Mouse (Mus musculus) intestine, postnatal 0 days (tissue): ENCODE results near the gene Adh7. TPM values are rescaled to one million over a fixed set of nuclear protein-coding genes. Genes with fewer than 3 reads are reported as not detected.

Experiments used
- ATAC-seq: fragments of 200-750 bp; cut with Nextera tagmentation; 2 replicates; pipeline ENCODE4 v1.8.0; 2017; ENCODE audit warnings: mild to moderate bottlenecking, moderate TSS enrichment, moderate library complexity
- H3K27ac ChIP-seq: fragments of 300-500 bp; sonication (generic); 2 replicates; pipeline ENCODE4 v1.5.1; 2014; ENCODE audit warnings: mild to moderate bottlenecking, low read depth, low read length, moderate library complexity
- H3K27me3 ChIP-seq: fragments of 300-500 bp; sonication (generic); replicated peaks from 2 replicates; pipeline ENCODE4 v1.6.1; 2014; ENCODE audit warnings: low read length, mixed read lengths; ENCODE audit not compliant: control insufficient read depth, insufficient read depth
- H3K36me3 ChIP-seq: fragments of 300-500 bp; sonication (generic); 2 replicates; pipeline ENCODE4 v1.6.1; 2014; ENCODE audit warnings: mild to moderate bottlenecking, moderate library complexity; ENCODE audit not compliant: control insufficient read depth, insufficient read depth
- H3K4me1 ChIP-seq: fragments of 300-500 bp; sonication (generic); replicated peaks from 2 replicates; pipeline ENCODE4 v1.6.1; 2014; ENCODE audit warnings: antibody characterized with exemption, low read length, mixed read lengths; ENCODE audit not compliant: control insufficient read depth, insufficient read depth
- H3K4me2 ChIP-seq: fragments of 300-500 bp; sonication (generic); replicated peaks from 2 replicates; pipeline ENCODE4 v1.6.1; 2014; ENCODE audit warnings: low read depth, mild to moderate bottlenecking, moderate library complexity
- H3K4me3 ChIP-seq: fragments of 300-500 bp; sonication (generic); 2 replicates; pipeline ENCODE4 v1.5.1; 2014; ENCODE audit warnings: low read depth, low read length
- H3K9ac ChIP-seq: fragments of 300-500 bp; sonication (generic); 2 replicates; pipeline ENCODE4 v1.6.1; 2014; ENCODE audit warnings: mild to moderate bottlenecking, low read depth, low read length
- H3K9me3 ChIP-seq: fragments of 300-500 bp; sonication (generic); 2 replicates; pipeline ENCODE4 v1.6.1; 2016; ENCODE audit warnings: mixed run types; ENCODE audit not compliant: control insufficient read depth
- CTCF ChIP-seq: sonication (generic); IDR thresholded peaks from 2 replicates; pipeline ENCODE4 v1.5.1; 2016; ENCODE audit warnings: low read depth, mild to moderate bottlenecking, control low read depth, antibody characterized with exemption, moderate library complexity
- WGBS: fragments of 180-500 bp; shearing (Covaris S2); extraction: QIAGEN DNeasy Blood & Tissue Kit; methylation state at CpG from one replicate; pipeline ENCODE4 v1.1.7; 2014; 5-methylcytosine and 5-hydroxymethylcytosine counted together
- polyA plus RNA-seq: library from polyadenylated mRNA; unstranded; fragments of >200 nt; fragmentation: Nextera tagmentation; extraction: Ambion mirVana; gene quantifications from 2 replicates; pipeline ENCODE4 v1.2.1, GENCODE M21; 2015

Gene Adh7
- polyA plus RNA-seq, 1 experiment from 2014 or later = 0.64 TPM

GRCm38 (mm10) chr3:138238046-138238445 is 20.5 kb downstream of the Adh7 start:
- Histone ChIP-seq H3K9me3 (no peaks in the 10 kb centered on the region), H3K4me1 (peaks cover 2% of the 10 kb centered on the region; the same call in 1 of the 2 replicates), H3K27me3 (no peaks in the 10 kb centered on the region), H3K9ac (no peak overlapping the region), H3K4me3 (no peak overlapping the region), H3K27ac (peak overlapping the region; percentile 41; the same call in 1 of the 2 replicates), H3K36me3 (no peaks in the 10 kb centered on the region), H3K4me2 (no peak overlapping the region)
- WGBS = 54% methylated on average over 10 of the region's 10 CpGs
- peak; percentile 77 for ATAC-seq
- no peak for TF ChIP-seq CTCF

- peaks cover 2% of the 10 kb centered on the region; the same call in 1 of the 2 replicates for H3K4me1 ChIP-seq
- no peaks in the 10 kb centered on the region for H3K9me3 ChIP-seq
- ATAC-seq = no peak
- no peaks in the 10 kb centered on the region for H3K27me3 ChIP-seq
- H3K36me3 ChIP-seq = no peaks in the 10 kb centered on the region
- 81% methylated on average over 6 of the region's 6 CpGs for whole genome bisulfite sequencing
- no peak overlapping the region for H3K4me3 ChIP-seq
- no peak overlapping the region for H3K9ac ChIP-seq
- H3K4me2 ChIP-seq = no peak overlapping the region
- no peak for TF ChIP-seq CTCF
- H3K27ac ChIP-seq = no peak overlapping the region
These were observed 21.9 kb downstream of the Adh7 start for GRCm38 (mm10) chr3:138239461-138239860.

DNA sequence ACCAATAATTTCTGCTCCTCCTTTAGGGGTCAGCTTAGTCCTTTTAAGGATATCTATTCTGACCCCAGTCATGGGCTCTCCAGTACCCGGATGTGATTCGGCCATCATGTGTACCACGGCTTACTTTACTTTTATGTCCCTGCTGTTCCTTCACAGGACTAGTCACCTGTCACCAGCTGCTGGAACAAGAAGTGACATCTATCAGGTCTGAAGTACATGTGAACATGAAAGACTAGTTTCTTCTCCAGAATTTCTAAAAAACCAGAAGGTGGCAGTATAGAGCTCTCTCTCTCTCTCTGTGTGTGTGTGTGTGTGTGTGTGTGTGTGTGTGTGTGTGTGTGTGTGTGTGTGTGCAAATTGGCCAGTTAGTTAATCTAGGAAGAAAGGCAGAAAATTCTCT is 22.9 kb downstream of the Adh7 start:
- Histone ChIP-seq H3K27me3 (no peaks in the 10 kb centered on the region), H3K36me3 (no peaks in the 10 kb centered on the region), H3K4me3 (no peak overlapping the region), H3K4me1 (peaks cover 2% of the 10 kb centered on the region; the same call in 1 of the 2 replicates), H3K9me3 (no peaks in the 10 kb centered on the region), H3K9ac (no peak overlapping the region), H3K4me2 (no peak overlapping the region), H3K27ac (no peak overlapping the region)
- WGBS = 85% methylated on average over 3 of the region's 3 CpGs
- no peak for ATAC-seq
- TF ChIP-seq CTCF = peak; percentile 72

GRCm38 (mm10) chr3:138240942-138241341 is 23.4 kb downstream of the Adh7 start:
- H3K36me3 ChIP-seq = no peaks in the 10 kb centered on the region
- no peak overlapping the region for H3K4me2 ChIP-seq
- no peak for TF ChIP-seq CTCF
- peak overlapping the region; percentile 69 for H3K27ac ChIP-seq
- 39% methylated on average over 5 of the region's 5 CpGs for WGBS
- H3K9ac ChIP-seq = no peak overlapping the region
- no peaks in the 10 kb centered on the region for H3K27me3 ChIP-seq
- ATAC-seq = no peak
- no peaks in the 10 kb centered on the region for H3K9me3 ChIP-seq
- no peak overlapping the region for H3K4me3 ChIP-seq
- peaks cover 2% of the 10 kb centered on the region; the same call in 1 of the 2 replicates for H3K4me1 ChIP-seq

DNA sequence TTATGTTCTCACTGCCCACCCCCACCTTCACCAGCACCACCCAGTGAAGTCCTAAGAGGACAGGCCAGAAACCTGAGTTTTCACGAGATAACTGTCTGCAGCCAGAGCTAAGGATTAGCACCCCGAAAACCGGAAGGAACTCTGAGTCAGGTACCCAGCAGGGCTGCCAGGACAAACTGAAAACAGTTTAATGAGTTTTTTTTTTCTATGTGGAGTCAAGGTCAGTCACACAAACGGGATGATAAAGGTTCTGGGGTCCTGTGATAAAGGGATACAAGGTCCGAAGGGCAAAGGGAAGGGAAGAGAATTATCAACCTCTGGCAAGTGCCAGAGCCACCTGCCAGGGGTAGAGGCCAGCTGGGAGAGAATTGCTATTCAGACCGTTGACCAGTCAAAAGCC is 23.8 kb downstream of the Adh7 start:
- H3K27me3 ChIP-seq = no peaks in the 10 kb centered on the region
- H3K36me3 ChIP-seq = no peaks in the 10 kb centered on the region
- 23% methylated on average over 6 of the region's 6 CpGs for WGBS
- peaks cover 2% of the 10 kb centered on the region; the same call in 1 of the 2 replicates for H3K4me1 ChIP-seq
- H3K9ac ChIP-seq = no peak overlapping the region
- no peak overlapping the region for H3K4me2 ChIP-seq
- H3K27ac ChIP-seq = peak overlapping the region; percentile 69
- peak; percentile 69 for ATAC-seq
- H3K9me3 ChIP-seq = no peaks in the 10 kb centered on the region
- TF ChIP-seq CTCF = no peak
- H3K4me3 ChIP-seq = no peak overlapping the region

GRCm38 (mm10) chr3:138242021-138242726 is 24.6 kb downstream of the Adh7 start:
- Histone ChIP-seq H3K36me3 (no peaks in the 10 kb centered on the region), H3K9ac (no peak overlapping the region), H3K27me3 (no peaks in the 10 kb centered on the region), H3K9me3 (no peaks in the 10 kb centered on the region), H3K4me2 (no peak overlapping the region), H3K27ac (peak overlapping the region; percentile 47), H3K4me1 (peaks cover 2% of the 10 kb centered on the region; the same call in 1 of the 2 replicates), H3K4me3 (no peak overlapping the region)
- ATAC-seq = peak; percentile 48; the same call in 1 of the 2 replicates
- TF ChIP-seq CTCF = no peak
- 70% methylated on average over 14 of the region's 14 CpGs for WGBS
